Mouse (Mus musculus) CD4-positive helper T cell, adult 2 months (primary cell): ENCODE data around the gene Khsrp.

Experiments used
- DNase-seq: peaks from one replicate; pipeline ENCODE4 v3.0.0-alpha.2; 2012; ENCODE audit warnings: low read depth, missing footprints, low spot score

Gene Khsrp

GRCm38 (mm10) chr17:57031661-57032420, 519 bp upstream of the Khsrp start:
- peak; percentile 100 for DNase-seq

DNA sequence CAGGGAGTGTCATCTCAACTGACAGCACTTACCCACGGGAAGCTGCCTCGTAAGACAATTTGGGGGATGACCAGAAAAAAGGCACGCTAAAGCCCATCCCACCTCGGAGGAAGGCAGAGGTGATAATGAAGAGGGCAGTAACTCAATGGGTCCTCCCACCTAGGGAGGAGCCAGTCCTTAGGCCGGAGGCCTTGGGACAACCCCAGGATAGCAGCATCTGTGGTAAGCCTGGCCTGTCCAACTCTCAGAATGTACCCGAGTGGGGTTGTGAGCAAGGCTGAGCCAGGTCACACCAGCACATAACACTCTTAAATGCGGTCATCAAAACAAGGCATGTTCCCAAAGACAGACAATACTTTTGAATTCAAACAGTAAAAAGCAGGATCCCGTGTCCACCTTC, 1.6 kb downstream of the Khsrp start:
- no peak for DNase-seq

GRCm38 (mm10) chr17:57027471-57027870, 3.9 kb downstream of the Khsrp start:
- no peak for DNase-seq

GRCm38 (mm10) chr17:57020960-57021359, 10.4 kb downstream of the Khsrp start:
- no peak for DNase-seq

DNA sequence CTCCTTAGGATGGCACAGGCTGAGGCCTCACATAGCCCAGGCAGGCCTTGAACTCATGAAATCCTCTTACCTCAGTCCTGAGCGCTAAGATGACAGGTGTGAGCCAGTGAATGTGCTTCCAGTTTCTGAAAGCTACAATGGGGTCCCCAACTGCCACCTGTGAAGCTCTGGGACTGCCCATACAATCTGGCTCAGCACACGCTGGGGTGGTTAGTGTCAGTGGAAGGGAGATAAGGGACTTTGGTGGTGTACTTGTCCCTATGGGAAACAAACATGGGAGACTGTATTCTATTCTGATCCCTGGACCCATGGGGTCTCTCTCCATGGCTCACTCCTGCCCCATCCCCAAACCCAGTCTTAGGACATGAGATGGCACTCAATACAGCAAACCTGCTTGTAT, 11.6 kb downstream of the Khsrp start:
- no peak for DNase-seq

DNA sequence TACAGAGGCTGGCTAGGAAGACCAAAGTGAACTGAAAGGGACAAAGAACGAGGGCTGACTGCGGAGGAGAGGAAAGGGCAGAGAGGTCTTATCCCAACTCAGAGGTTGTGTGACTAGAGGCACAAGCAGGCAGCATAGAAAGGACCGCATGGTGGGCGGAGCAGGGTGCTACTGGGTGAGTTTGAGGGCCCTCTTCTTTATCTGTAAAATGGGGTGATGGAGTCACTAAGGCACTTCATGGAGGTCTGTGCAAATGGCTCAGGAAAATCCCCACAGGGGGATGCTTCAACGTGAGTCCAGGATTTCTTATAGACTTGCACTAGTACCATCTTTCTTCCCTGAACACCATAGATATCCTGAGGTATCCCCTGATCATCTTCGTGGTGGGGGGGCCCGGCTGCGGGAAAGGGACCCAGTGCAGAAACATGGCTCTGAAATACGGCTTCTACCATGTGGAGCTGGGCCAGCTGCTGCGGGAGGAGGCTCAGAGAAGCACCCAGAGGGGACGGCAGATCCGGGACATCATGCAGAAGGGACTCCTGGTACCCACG, 19.0 kb downstream of the Khsrp start:
- no peak for DNase-seq

DNA sequence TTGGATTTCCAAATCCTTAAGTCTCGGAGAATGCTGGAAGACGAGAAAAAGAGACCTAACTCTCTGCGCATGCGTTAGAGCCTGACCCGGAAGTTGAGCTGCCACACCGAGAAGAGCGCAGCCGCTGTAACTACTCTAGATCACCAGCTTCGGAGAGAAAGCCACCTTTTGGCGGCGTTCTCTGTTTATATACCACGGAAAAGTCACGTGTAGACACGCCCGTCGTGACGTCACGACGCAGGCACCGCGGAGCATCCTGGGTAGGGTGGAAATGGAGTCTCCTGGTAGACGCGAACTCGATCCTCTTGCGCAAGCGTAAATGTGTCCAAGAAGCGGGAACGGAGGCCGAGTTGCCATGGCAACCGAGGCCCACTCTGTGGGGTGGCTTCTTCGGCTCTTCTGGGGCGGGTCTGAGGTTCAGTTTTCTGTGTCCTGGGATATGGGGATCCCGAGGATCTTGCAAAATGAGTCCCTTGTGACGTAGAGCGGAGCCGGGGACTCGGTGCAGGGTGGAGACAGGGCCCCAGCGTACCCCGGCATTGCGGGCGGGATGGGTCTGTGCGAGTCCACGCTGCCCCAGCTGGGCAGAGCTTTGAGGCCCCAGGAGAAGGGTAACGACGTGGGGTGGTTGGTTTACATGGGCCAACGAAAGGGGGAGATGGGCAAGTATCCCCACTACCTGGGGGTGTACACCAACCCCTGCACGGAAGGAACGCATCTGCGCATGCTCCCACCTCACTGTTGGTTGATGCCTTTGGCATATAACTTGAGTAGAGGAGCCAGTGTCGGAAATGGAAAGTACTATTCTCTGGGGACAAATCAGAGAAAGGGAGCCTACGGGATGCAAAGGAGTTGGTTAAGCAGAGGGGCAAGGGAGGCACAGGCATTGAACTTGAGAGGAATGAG, 19.8 kb downstream of the Khsrp start, which contains the start of the genes Gtf2f1 and Gm17949:
Gtf2f1 (minus strand) TSS at position 53 of the 906 bp plus-strand sequence.
Gm17949 (plus strand) TSS at position 234 of the 906 bp plus-strand sequence.
- DNase-seq = peak; percentile 100

DNA sequence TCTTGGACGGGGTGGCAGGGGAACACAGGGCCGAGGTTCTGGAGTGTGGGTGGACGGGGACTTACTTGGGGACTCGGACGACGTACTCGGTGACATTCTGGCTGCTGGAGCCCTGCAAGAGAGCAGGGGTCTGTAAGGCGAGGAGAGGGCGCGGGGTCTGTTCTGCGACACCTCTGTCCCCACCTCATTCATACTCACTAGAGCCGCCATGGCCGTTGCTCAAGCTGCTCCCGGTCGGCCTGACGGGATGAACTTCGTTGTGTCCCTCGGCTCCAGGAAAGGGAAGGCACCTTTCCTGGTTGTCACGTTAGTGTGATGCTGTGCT, 20.4 kb downstream of the Khsrp start:
- no peak for DNase-seq

GRCm38 (mm10) chr17:57007137-57007905, 24.0 kb downstream of the Khsrp start:
- DNase-seq = no peak

GRCm38 (mm10) chr17:57003994-57004393, 27.3 kb downstream of the Khsrp start:
- no peak for DNase-seq

GRCm38 (mm10) chr17:57001228-57001627, 30.1 kb downstream of the Khsrp start:
- no peak for DNase-seq

DNA sequence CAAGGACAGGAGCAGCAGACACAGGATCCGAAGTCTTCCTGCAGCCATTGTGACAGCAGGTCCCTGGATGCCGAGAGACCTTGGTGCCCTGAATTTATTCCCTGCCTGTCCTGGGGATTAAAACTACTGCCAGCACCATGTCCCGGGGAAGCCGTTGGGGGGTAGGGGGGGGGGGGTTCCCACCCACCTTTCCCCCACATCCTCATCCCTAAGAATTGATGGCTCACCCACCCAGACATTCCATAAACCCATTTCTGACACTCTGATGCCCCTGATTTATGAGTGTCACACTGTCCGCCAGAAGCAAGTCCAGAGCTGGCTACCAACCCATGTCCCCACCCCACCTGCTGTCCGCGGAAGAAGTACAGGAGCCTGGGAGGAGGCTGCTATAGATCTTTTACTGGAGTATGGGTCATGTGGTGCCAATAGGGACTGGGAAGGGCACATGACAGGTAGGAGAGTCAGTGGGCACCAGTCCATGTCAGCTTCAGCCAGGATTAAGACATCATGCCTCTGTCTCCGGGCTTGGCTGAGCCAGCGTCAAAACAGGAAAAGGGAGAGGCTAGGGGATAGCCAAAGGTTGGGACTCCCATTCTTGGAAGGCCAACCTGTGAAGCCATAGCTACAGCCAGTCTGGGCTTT, 31.2 kb downstream of the Khsrp start, which contains the start of gene Pspn:
Pspn (minus strand) TSS at position 51 of the 642 bp plus-strand sequence.
- DNase-seq = no peak

DNA sequence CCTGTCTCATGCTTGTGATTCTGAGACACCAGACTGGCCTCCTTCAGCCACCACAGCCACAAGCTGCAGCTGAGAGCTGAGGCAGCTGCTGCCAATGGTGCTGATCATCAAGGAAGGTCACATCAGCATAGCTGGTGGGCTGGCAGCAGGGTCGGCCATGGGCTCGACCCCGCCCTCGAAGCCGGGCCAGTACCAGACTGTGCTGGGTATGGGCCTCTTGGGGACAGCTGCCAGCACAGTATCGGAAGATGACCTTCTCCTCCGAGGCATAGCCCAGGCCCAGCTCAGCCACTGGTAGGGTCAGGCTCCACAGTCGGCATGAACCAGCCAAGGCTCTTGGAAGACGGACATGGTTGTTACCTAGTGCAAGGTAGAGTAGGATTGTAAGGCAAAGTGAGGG, 31.9 kb downstream of the Khsrp start:
- DNase-seq = no peak

DNA sequence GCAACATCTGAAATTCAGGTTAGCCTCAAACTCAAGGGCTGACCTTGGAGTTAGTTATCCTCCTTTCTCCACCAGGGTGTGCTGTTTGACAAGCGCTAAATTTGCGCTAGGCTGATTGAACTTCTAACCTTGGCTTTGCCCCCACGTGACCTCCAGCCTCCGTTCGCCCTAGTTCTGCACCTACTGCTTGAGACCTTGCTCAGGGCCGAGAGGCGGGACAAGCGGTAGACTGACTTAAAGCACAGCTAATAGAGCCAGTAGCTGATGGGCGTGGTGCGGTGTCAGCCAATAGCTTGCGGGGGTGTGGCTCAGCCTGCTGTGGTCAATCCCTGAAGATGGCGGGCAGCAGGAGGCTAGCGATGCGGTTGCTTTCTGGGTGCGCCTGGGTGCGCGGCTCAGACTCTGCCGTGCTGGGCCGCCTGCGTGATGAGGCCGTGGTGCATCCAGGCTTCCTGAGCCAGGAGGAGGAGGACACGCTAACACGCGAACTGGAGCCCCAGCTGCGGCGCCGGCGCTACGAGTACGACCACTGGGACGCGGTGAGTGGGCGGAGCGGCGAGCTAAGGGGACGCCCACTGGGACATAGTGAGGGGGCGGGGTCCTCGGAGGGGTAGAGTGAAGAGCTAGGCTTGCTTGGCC, 34.2 kb downstream of the Khsrp start, which contains the start of gene Alkbh7:
Alkbh7 (plus strand) TSS at position 311 of the 639 bp plus-strand sequence.
- peak; percentile 99 for DNase-seq

- DNase-seq = no peak
Observed at GRCm38 (mm10) chr17:56996506-56996905, 34.8 kb downstream of the Khsrp start.

DNA sequence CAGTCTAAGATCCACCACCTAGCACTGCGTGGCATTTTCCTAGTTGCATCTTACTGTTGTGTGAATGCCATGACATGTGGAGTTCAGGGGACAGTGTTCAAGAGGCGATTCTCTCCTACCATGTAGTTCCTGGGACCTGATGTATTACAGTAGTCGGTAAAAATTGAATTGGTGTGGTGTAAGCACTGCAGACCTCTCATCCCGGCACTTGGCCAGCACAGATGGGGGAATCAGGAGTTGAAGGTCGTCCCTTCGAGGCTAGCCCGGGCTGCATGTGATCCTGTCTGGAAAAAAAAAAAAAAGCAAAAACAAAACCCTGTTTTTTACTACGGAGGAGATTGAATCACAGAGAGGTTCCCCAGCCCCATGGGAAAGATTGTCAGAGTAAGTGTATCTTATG, 36.3 kb downstream of the Khsrp start:
- no peak for DNase-seq

- DNase-seq = no peak
Observed at GRCm38 (mm10) chr17:56990966-56991365, 40.4 kb downstream of the Khsrp start.

GRCm38 (mm10) chr17:56990115-56990746, 41.1 kb downstream of the Khsrp start, which contains the start of gene Clpp:
Gene Clpp (plus strand): TSS chr17:56990305.
- DNase-seq = peak; percentile 97

DNA sequence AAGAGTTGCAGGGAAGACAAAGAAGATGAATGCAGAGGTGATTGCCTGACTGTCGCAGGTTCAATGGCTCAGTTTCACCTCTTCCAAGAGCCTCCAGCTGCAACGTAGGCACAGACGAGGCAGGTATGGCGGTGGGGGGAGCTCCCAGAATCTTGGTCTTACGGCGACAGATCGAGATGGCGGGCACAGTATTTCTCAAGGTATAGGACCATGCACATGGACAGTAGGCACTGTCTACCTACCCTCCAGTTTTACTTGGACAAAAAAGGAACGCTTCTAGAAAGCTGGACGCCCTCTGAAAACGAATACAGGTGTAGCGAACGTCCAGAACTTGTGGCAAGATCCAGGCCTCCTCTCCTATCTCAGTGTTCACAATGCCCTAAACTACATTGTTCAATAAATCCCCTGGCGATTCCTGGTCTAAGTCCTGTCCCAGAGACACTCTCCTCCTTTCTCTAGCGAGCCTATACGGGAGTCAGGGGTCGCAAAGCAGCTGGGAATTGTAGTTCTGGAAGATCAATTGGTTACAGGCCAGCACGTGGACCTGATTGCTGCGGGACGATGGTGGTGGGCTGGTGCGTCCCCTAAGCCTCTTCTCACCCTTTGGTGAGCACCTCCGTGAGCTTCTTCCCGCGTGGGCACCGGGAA, 41.7 kb downstream of the Khsrp start:
- no peak for DNase-seq
